Mouse (Mus musculus): ENCODE measurements around the gene Men1. TPM values are rescaled to one million over a fixed set of nuclear protein-coding genes. Genes with fewer than 3 reads are reported as not detected.
"Not testable (repeated sequence)": the region's sequence is repeated elsewhere in the genome, so short reads cannot be mapped to it uniquely, and the experiment has no call there.

Men1 gene
- 91.6 and 92.4 TPM in 2 replicates for polyA plus RNA-seq (2015; fragmentation: Nextera tagmentation; extraction: Ambion mirVana)

GRCm38 (mm10) chr19:6334673-6335457, at the start of gene Men1:
Gene Men1, plus strand, starts transcription at chr19:6334979.
- peak within 1 kb of the TSS; percentile 87 for H3K4me3 ChIP-seq
- peaks cover 35% of the 10 kb centered on the region for H3K4me1 ChIP-seq
- no peaks in the 10 kb centered on the region for H3K9me3 ChIP-seq
- peak within 1 kb of the TSS; percentile 91 for H3K9ac ChIP-seq
- under 1% methylated on average over 42 of the region's 43 CpGs for WGBS
- peak within 1 kb of the TSS; percentile 78 for H3K4me2 ChIP-seq
- peak within 1 kb of the TSS; percentile 85 for H3K27ac ChIP-seq
- peak; percentile 92 for ATAC-seq (ENCODE audit: insufficient number of reproducible peaks, insufficient read depth, low FRiP score, low TSS enrichment, low read depth)
- peaks cover 34% of the 10 kb centered on the region for H3K36me3 ChIP-seq
- no peaks in the 10 kb centered on the region for H3K27me3 ChIP-seq

GRCm38 (mm10) chr19:6285226-6285625, 49.6 kb upstream of the Men1 start:
- Histone ChIP-seq H3K27ac (no peak overlapping the region), H3K9ac (no peak overlapping the region), H3K4me1 (peaks cover 10% of the 10 kb centered on the region; the same call in 1 of the 2 replicates), H3K4me3 (no peak overlapping the region), H3K4me2 (no peak overlapping the region), H3K27me3 (no peaks in the 10 kb centered on the region), H3K9me3 (no peaks in the 10 kb centered on the region), H3K36me3 (peaks cover 88% of the 10 kb centered on the region)
- WGBS = 72% methylated on average over 8 of the region's 8 CpGs
- ATAC-seq (ENCODE audit: insufficient number of reproducible peaks, insufficient read depth, low FRiP score, low TSS enrichment, low read depth) = no peak

GRCm38 (mm10) chr19:6285632-6286433, 48.9 kb upstream of the Men1 start:
- WGBS = 80% methylated on average over 7 of the region's 7 CpGs
- Histone ChIP-seq H3K4me3 (no peak overlapping the region), H3K9me3 (no peaks in the 10 kb centered on the region), H3K4me2 (no peak overlapping the region), H3K9ac (no peak overlapping the region), H3K27ac (no peak overlapping the region), H3K27me3 (no peaks in the 10 kb centered on the region), H3K36me3 (peaks cover 83% of the 10 kb centered on the region), H3K4me1 (peaks cover 10% of the 10 kb centered on the region; the same call in 1 of the 2 replicates)
- ATAC-seq (ENCODE audit: insufficient number of reproducible peaks, insufficient read depth, low FRiP score, low TSS enrichment, low read depth) = no peak

GRCm38 (mm10) chr19:6286434-6287401, 48.1 kb upstream of the Men1 start:
- H3K9ac ChIP-seq = no peak overlapping the region
- 92% methylated on average over 19 of the region's 19 CpGs for WGBS
- no peak overlapping the region for H3K4me2 ChIP-seq
- H3K4me3 ChIP-seq = no peak overlapping the region
- ATAC-seq (ENCODE audit: insufficient number of reproducible peaks, insufficient read depth, low FRiP score, low TSS enrichment, low read depth) = no peak
- no peaks in the 10 kb centered on the region for H3K27me3 ChIP-seq
- peaks cover 10% of the 10 kb centered on the region; the same call in 1 of the 2 replicates for H3K4me1 ChIP-seq
- no peak overlapping the region for H3K27ac ChIP-seq
- H3K36me3 ChIP-seq = peaks cover 83% of the 10 kb centered on the region
- H3K9me3 ChIP-seq = no peaks in the 10 kb centered on the region

- WGBS = 56% methylated on average over 13 of the region's 13 CpGs
- H3K9ac ChIP-seq = no peak overlapping the region
- H3K4me3 ChIP-seq = no peak overlapping the region
- no peak for ATAC-seq (ENCODE audit: insufficient number of reproducible peaks, insufficient read depth, low FRiP score, low TSS enrichment, low read depth)
- H3K9me3 ChIP-seq = no peaks in the 10 kb centered on the region
- H3K4me1 ChIP-seq = peaks cover 10% of the 10 kb centered on the region; the same call in 1 of the 2 replicates
- H3K27me3 ChIP-seq = no peaks in the 10 kb centered on the region
- H3K36me3 ChIP-seq = peaks cover 76% of the 10 kb centered on the region
- no peak overlapping the region for H3K4me2 ChIP-seq
- no peak overlapping the region for H3K27ac ChIP-seq
Measured at GRCm38 (mm10) chr19:6288236-6288894, 46.4 kb upstream of the Men1 start.

- no peak overlapping the region for H3K4me3 ChIP-seq
- H3K27me3 ChIP-seq = no peaks in the 10 kb centered on the region
- H3K9me3 ChIP-seq = no peaks in the 10 kb centered on the region
- peaks cover 10% of the 10 kb centered on the region; the same call in 1 of the 2 replicates for H3K4me1 ChIP-seq
- peaks cover 76% of the 10 kb centered on the region for H3K36me3 ChIP-seq
- no peak overlapping the region for H3K9ac ChIP-seq
- no peak overlapping the region for H3K27ac ChIP-seq
- no peak for ATAC-seq (ENCODE audit: insufficient number of reproducible peaks, insufficient read depth, low FRiP score, low TSS enrichment, low read depth)
- no peak overlapping the region for H3K4me2 ChIP-seq
- 92% methylated on average over 14 of the region's 14 CpGs for WGBS
Measured at GRCm38 (mm10) chr19:6289696-6290238, 45.0 kb upstream of the Men1 start.

- WGBS = 96% methylated on average over 6 of the region's 6 CpGs
Measured at GRCm38 (mm10) chr19:6290720-6291116, 44.1 kb upstream of the Men1 start.

GRCm38 (mm10) chr19:6291117-6291781, 43.5 kb upstream of the Men1 start:
- no peak for ATAC-seq (ENCODE audit: insufficient number of reproducible peaks, insufficient read depth, low FRiP score, low TSS enrichment, low read depth)
- peaks cover 77% of the 10 kb centered on the region for H3K36me3 ChIP-seq
- H3K27me3 ChIP-seq = no peaks in the 10 kb centered on the region
- H3K4me3 ChIP-seq = no peak overlapping the region
- peaks cover 10% of the 10 kb centered on the region; the same call in 1 of the 2 replicates for H3K4me1 ChIP-seq
- H3K4me2 ChIP-seq = no peak overlapping the region
- no peaks in the 10 kb centered on the region for H3K9me3 ChIP-seq
- peak overlapping the region; percentile 17; the same call in 1 of the 2 replicates for H3K9ac ChIP-seq
- no peak overlapping the region for H3K27ac ChIP-seq
- 80% methylated on average over 10 of the region's 10 CpGs for WGBS

More at GRCm38 (mm10) chr19:6290720-6291116, 44.1 kb upstream of the Men1 start:
- ATAC-seq (ENCODE audit: insufficient number of reproducible peaks, insufficient read depth, low FRiP score, low TSS enrichment, low read depth); H3K4me2 ChIP-seq; H3K4me1 ChIP-seq; H3K27me3 ChIP-seq; H3K9me3 ChIP-seq; H3K9ac ChIP-seq; H3K4me3 ChIP-seq; H3K27ac ChIP-seq: not testable (repeated sequence)
- H3K36me3 ChIP-seq = peaks cover 77% of the 10 kb centered on the region

- Histone ChIP-seq H3K27me3 (no peaks in the 10 kb centered on the region), H3K27ac (no peak overlapping the region), H3K4me1 (0 out of 2 replicates have a peak, but pooled peaks cover 6% of the 10 kb centered on the region), H3K9ac (no peak overlapping the region), H3K4me2 (no peak overlapping the region), H3K36me3 (peaks cover 77% of the 10 kb centered on the region), H3K9me3 (no peaks in the 10 kb centered on the region), H3K4me3 (no peak overlapping the region)
- no peak for ATAC-seq (ENCODE audit: insufficient number of reproducible peaks, insufficient read depth, low FRiP score, low TSS enrichment, low read depth)
- WGBS = 91% methylated on average over 5 of the region's 5 CpGs
Measured at GRCm38 (mm10) chr19:6292262-6292661, 42.5 kb upstream of the Men1 start.

- 92% methylated on average over 17 of the region's 17 CpGs for WGBS
- no peaks in the 10 kb centered on the region for H3K9me3 ChIP-seq
- H3K27me3 ChIP-seq = no peaks in the 10 kb centered on the region
- no peaks in the 10 kb centered on the region for H3K4me1 ChIP-seq
- no peak overlapping the region for H3K27ac ChIP-seq
- no peak overlapping the region for H3K4me3 ChIP-seq
- no peak for ATAC-seq (ENCODE audit: insufficient number of reproducible peaks, insufficient read depth, low FRiP score, low TSS enrichment, low read depth)
- H3K36me3 ChIP-seq = peaks cover 87% of the 10 kb centered on the region
- no peak overlapping the region for H3K4me2 ChIP-seq
- no peak overlapping the region for H3K9ac ChIP-seq
Measured at GRCm38 (mm10) chr19:6294301-6294700, 40.5 kb upstream of the Men1 start.
